Mouse (Mus musculus) cortical plate, adult 2 months (tissue): ENCODE measurements around the gene Map3k5. TPM values are rescaled to one million over a fixed set of nuclear protein-coding genes. Genes with fewer than 3 reads are reported as not detected.

ENCODE experiments used
- H3K27ac ChIP-seq: fragments of 200-500 bp; 2 replicates; pipeline ENCODE4 v1.5.1; 2012; ENCODE audit warnings: low read length, control low read depth, inconsistent platforms; ENCODE audit not compliant: insufficient read depth
- H3K4me1 ChIP-seq: fragments of 200-500 bp; 2 replicates; pipeline ENCODE4 v1.6.1; 2011; ENCODE audit warnings: low read length; ENCODE audit not compliant: control insufficient read depth, insufficient read depth
- H3K4me3 ChIP-seq: fragments of 200-500 bp; 2 replicates; pipeline ENCODE4 v1.5.1; 2011; ENCODE audit warnings: mild to moderate bottlenecking, low read length, control low read depth; ENCODE audit not compliant: insufficient read depth
- CTCF ChIP-seq: fragments of 200-500 bp; IDR thresholded peaks from 2 replicates; pipeline ENCODE4 v1.5.1; 2011; ENCODE audit warnings: mild to moderate bottlenecking, control low read depth, low read length; ENCODE audit not compliant: insufficient read depth; ENCODE audit errors: extremely low read depth
- POLR2A ChIP-seq: fragments of 200-500 bp; IDR thresholded peaks from 2 replicates; pipeline ENCODE4 v1.6.1; 2011; ENCODE audit warnings: mild to moderate bottlenecking, low read length, control low read depth; ENCODE audit not compliant: insufficient read depth; ENCODE audit errors: extremely low read depth
- polyA plus RNA-seq: library from polyadenylated mRNA; depleted of rRNA; stranded (reverse); fragments of >200 nt; gene quantifications from 2 replicates; pipeline ENCODE4 v1.2.3, GENCODE M21; 2012

Gene Map3k5
- polyA plus RNA-seq, 1 experiment = 17.2 TPM

- H3K27ac ChIP-seq = no peak overlapping the region
- peaks cover 6% of the 10 kb centered on the region; the same call in 1 of the 2 replicates for H3K4me1 ChIP-seq
- no peak for TF ChIP-seq POLR2A
- no peak for TF ChIP-seq CTCF
- H3K4me3 ChIP-seq = no peak overlapping the region
Observed at GRCm38 (mm10) chr10:20040116-20040515, 105.8 kb downstream of the Map3k5 start.

GRCm38 (mm10) chr10:20040677-20041076 lies 106.4 kb downstream of the Map3k5 start:
- Histone ChIP-seq H3K4me1 (peaks cover 6% of the 10 kb centered on the region; the same call in 1 of the 2 replicates), H3K4me3 (no peak overlapping the region), H3K27ac (no peak overlapping the region)
- TF ChIP-seq POLR2A = no peak
- no peak for TF ChIP-seq CTCF

GRCm38 (mm10) chr10:20042081-20042480 lies 107.8 kb downstream of the Map3k5 start:
- H3K4me3 ChIP-seq = no peak overlapping the region
- TF ChIP-seq CTCF = no peak
- no peak for TF ChIP-seq POLR2A
- H3K27ac ChIP-seq = no peak overlapping the region
- H3K4me1 ChIP-seq = peaks cover 6% of the 10 kb centered on the region; the same call in 1 of the 2 replicates

DNA sequence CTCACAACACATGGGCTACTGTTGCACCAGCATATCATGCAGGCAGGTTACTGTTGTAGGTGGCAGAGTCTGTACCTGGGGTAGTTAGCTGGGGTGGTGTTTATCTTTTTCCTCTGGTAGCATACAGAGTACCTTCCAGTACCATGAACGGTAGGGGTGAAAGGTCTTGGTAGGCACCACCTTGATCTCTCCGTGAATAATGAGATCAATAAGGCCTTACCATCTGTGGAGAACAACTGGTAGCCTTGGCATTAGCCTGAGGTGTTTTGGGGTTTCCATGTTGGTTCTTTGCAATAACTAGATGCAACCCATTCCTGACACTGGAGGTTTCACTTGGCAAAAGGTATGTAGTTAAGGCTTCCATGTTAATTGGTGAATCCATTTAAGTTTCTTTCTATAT lies 109.8 kb downstream of the Map3k5 start:
- no peak overlapping the region for H3K27ac ChIP-seq
- H3K4me1 ChIP-seq = peaks cover 6% of the 10 kb centered on the region; the same call in 1 of the 2 replicates
- H3K4me3 ChIP-seq = no peak overlapping the region
- TF ChIP-seq CTCF (no peak), POLR2A (no peak)

- TF ChIP-seq CTCF = no peak
- TF ChIP-seq POLR2A = no peak
- no peak overlapping the region for H3K4me3 ChIP-seq
- H3K4me1 ChIP-seq = no peaks in the 10 kb centered on the region
- H3K27ac ChIP-seq = no peak overlapping the region
Observed at GRCm38 (mm10) chr10:20045733-20046495, 111.6 kb downstream of the Map3k5 start.

DNA sequence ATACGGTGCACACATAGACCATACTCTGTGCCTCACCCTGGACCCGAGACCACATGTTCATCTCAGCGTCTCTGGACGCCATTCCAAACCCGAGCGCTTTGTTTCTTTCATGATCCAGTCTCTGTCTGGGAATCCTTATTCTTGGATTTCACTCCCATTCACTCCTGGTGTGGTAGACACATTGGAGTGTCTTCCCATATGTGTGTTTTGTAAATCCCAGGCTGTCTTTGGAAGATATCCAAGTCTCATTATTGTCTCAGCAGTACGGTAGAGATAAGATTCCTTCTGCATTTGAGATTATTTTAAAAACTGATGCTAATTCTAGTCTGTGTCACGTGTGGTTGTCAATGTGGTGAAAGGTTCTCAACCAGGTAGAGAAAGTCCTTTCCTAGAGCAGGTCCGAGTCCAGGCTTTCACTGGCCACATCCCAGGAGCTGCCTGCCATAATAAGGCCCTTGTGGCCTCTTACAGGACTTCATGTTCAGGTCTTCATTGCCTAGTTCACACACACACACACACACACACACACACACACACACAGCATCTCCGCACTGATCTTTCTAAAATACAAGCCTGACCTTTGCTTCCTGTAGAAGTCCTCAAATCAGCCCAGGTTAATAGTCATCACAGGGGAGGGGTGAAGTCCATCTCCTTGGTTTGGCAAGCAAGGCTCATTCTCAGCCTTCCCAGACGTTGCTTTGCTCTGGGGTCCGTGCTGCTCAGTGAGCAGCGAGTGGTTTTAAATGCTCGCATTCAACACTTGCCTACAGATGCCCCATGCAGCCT lies 122.8 kb downstream of the Map3k5 start:
- no peak overlapping the region for H3K27ac ChIP-seq
- TF ChIP-seq CTCF (no peak), POLR2A (no peak)
- peaks cover 2% of the 10 kb centered on the region for H3K4me1 ChIP-seq
- H3K4me3 ChIP-seq = no peak overlapping the region

GRCm38 (mm10) chr10:20058031-20058430 lies 123.8 kb downstream of the Map3k5 start:
- Histone ChIP-seq H3K4me3 (no peak overlapping the region), H3K4me1 (peaks cover 2% of the 10 kb centered on the region), H3K27ac (no peak overlapping the region)
- no peak for TF ChIP-seq CTCF
- TF ChIP-seq POLR2A = no peak

- Histone ChIP-seq H3K4me1 (peaks cover 2% of the 10 kb centered on the region), H3K4me3 (no peak overlapping the region), H3K27ac (no peak overlapping the region)
- no peak for TF ChIP-seq CTCF
- no peak for TF ChIP-seq POLR2A
Observed at GRCm38 (mm10) chr10:20058841-20059240, 124.6 kb downstream of the Map3k5 start.

GRCm38 (mm10) chr10:20060320-20060970 lies 126.2 kb downstream of the Map3k5 start:
- peaks cover 2% of the 10 kb centered on the region for H3K4me1 ChIP-seq
- no peak for TF ChIP-seq POLR2A
- TF ChIP-seq CTCF = no peak
- H3K27ac ChIP-seq = no peak overlapping the region
- H3K4me3 ChIP-seq = no peak overlapping the region
